Mouse (Mus musculus) stomach, postnatal 0 days (tissue): Measurements from ENCODE around the gene Bcar3.

Experiments
- CTCF ChIP-seq: IDR thresholded peaks from 2 replicates; pipeline ENCODE4 v1.5.1; 2016; ENCODE audit warnings: antibody characterized with exemption, low read depth, mild to moderate bottlenecking, moderate library complexity
- EP300 ChIP-seq: optimal IDR thresholded peaks from 2 replicates; pipeline ENCODE3; 2016; ENCODE audit warnings: antibody characterized with exemption

DNA sequence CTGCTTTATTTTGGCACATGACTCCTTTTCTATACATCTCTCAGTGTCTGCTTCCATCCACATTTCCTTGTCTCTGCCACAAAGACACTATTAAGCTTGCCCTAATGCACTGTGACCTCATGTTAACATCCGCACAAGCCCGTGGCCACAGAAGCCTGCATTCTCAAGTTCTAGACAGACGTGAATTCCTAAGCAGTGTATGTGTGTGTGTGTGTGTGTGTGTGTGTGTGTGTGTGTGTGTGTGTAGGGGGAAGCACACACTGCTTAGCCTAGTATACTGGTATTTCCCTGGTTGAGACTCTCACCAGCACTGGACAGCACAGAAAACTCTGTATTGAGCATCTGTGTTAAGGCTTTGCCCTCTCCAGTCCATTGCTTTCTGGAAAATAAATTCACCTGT is 70.6 kb downstream of the Bcar3 start:
- TF ChIP-seq EP300 (no peak), CTCF (no peak)
